Mouse (Mus musculus): Measurements from ENCODE around the gene Tnfsfm13. TPM values are rescaled to one million over a fixed set of nuclear protein-coding genes. Genes with fewer than 3 reads are reported as not detected.

Tnfsfm13 gene
- polyA plus RNA-seq, 1 experiment = 3.0 TPM

GRCm38 (mm10) chr11:69692863-69693262 is 3.0 kb downstream of the Tnfsfm13 start:
- H3K4me1 ChIP-seq (ENCODE audit: control insufficient read depth, insufficient read depth, low read length) = no peaks in the 10 kb centered on the region
- no peak overlapping the region for H3K27ac ChIP-seq (ENCODE audit: insufficient read depth, low read length)
- no peak for TF ChIP-seq CTCF (IDR thresholded peaks at IDR 0.05; ENCODE audit: borderline replicate concordance, insufficient read depth, low read length)
- no peak for TF ChIP-seq POLR2A (IDR thresholded peaks at IDR 0.05; ENCODE audit: low read depth, low read length)
- no peak overlapping the region for H3K4me3 ChIP-seq (ENCODE audit: insufficient read depth, low read length)

GRCm38 (mm10) chr11:69692196-69692811 is 3.6 kb downstream of the Tnfsfm13 start:
- TF ChIP-seq CTCF (IDR thresholded peaks at IDR 0.05; ENCODE audit: borderline replicate concordance, insufficient read depth, low read length) (no peak), POLR2A (IDR thresholded peaks at IDR 0.05; ENCODE audit: low read depth, low read length) (no peak)

GRCm38 (mm10) chr11:69689891-69690290 is 6.0 kb downstream of the Tnfsfm13 start:
- Histone ChIP-seq H3K4me1 (ENCODE audit: control insufficient read depth, insufficient read depth, low read length) (peaks cover 3% of the 10 kb centered on the region; the same call in 1 of the 2 replicates), H3K4me3 (ENCODE audit: insufficient read depth, low read length) (no peak overlapping the region), H3K27ac (ENCODE audit: insufficient read depth, low read length) (no peak overlapping the region)
- no peak for TF ChIP-seq POLR2A (IDR thresholded peaks at IDR 0.05; ENCODE audit: low read depth, low read length)
- TF ChIP-seq CTCF (IDR thresholded peaks at IDR 0.05; ENCODE audit: borderline replicate concordance, insufficient read depth, low read length) = no peak

More at GRCm38 (mm10) chr11:69692196-69692811, 3.6 kb downstream of the Tnfsfm13 start:
- Histone ChIP-seq H3K4me3 (ENCODE audit: insufficient read depth, low read length) (no peak overlapping the region), H3K27ac (ENCODE audit: insufficient read depth, low read length) (no peak overlapping the region), H3K4me1 (ENCODE audit: control insufficient read depth, insufficient read depth, low read length) (no peaks in the 10 kb centered on the region)

DNA sequence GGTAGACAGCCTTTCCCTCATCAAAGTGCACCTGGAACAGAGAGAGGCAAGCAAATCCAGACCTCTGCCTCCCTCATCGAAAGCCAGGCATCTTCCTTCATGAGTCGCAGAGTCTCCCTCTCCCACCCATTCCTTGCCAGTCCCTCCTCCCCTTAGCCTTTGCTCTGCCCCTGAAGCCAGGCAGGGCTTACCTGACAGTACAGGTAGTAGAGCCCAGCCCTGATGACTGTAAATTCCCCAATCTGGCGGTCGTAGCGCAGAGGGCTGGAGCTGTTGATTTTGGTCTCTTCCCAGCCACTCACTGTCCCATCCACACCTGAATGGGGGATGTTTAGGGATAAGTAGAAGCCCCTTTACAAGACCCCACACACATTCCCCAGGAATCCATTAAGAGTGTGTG is 8.8 kb downstream of the Tnfsfm13 start:
- TF ChIP-seq CTCF (IDR thresholded peaks at IDR 0.05; ENCODE audit: borderline replicate concordance, insufficient read depth, low read length) (no peak), POLR2A (IDR thresholded peaks at IDR 0.05; ENCODE audit: low read depth, low read length) (no peak)
- Histone ChIP-seq H3K4me3 (ENCODE audit: insufficient read depth, low read length) (no peak overlapping the region), H3K27ac (ENCODE audit: insufficient read depth, low read length) (no peak overlapping the region), H3K4me1 (ENCODE audit: control insufficient read depth, insufficient read depth, low read length) (peaks cover 10% of the 10 kb centered on the region)

DNA sequence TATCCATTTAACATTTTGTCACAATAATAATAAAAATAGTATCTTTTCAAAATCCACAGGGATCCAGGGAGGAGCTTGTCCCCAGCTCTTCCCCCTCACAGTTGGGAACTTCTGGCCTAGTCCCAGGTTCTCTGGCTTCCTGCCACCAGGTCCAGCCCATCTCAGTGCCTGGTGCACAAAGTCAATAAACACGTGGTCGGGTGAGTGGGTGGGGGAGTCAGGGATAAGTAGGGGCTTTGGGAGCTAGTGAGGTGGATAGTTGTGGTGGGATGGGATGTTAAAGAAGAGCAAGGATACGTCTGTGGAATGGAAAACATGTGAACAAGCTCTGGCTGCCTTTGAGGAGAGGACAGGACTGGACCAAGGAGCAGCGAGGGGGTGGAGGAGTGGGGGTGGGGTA is 9.5 kb downstream of the Tnfsfm13 start:
- Histone ChIP-seq H3K27ac (ENCODE audit: insufficient read depth, low read length) (no peak overlapping the region), H3K4me1 (ENCODE audit: control insufficient read depth, insufficient read depth, low read length) (peaks cover 10% of the 10 kb centered on the region), H3K4me3 (ENCODE audit: insufficient read depth, low read length) (no peak overlapping the region)
- TF ChIP-seq POLR2A (IDR thresholded peaks at IDR 0.05; ENCODE audit: low read depth, low read length) (no peak), CTCF (IDR thresholded peaks at IDR 0.05; ENCODE audit: borderline replicate concordance, insufficient read depth, low read length) (no peak)

DNA sequence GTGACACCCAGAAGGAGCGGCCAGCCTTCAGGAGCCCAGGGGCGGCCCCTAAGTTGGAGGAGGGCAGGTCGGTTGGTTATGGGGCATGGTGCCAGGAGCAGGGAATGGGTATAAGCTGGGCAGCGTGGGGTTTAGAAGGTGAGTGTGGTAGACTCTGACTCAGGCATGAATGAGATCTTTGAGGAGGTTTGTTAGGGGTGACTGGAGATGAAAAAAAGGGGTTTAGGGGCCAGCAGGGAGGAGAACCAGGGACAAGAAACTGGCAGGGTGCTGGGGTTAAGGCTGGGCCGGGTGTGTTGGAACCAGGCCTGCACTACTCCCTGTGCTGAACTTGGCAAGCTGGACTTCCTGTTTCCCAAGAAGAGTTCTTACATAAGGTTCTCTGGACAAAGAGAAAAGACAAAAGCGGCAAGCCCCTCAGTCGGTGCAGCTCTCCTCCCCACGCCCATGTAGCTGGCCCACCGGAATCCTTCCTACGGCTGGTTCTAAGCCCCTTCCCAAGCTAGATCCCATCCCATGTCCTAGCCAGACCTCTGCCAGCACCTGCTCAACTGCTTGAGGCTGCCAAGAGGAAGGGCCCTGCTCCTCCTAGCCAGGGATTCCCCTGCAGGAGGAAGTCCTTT is 10.3 kb downstream of the Tnfsfm13 start, which contains the start of gene Tnfsf13:
TSS of gene Tnfsf13 (minus strand) at position 259 of the 623 bp plus-strand sequence.
- Histone ChIP-seq H3K27ac (ENCODE audit: insufficient read depth, low read length) (peak within 1 kb of the TSS; percentile 2; the same call in 1 of the 2 replicates), H3K4me1 (ENCODE audit: control insufficient read depth, insufficient read depth, low read length) (peaks cover 10% of the 10 kb centered on the region), H3K4me3 (ENCODE audit: insufficient read depth, low read length) (no peak within 1 kb of the TSS)
- TF ChIP-seq POLR2A (IDR thresholded peaks at IDR 0.05; ENCODE audit: low read depth, low read length) (no peak), CTCF (IDR thresholded peaks at IDR 0.05; ENCODE audit: borderline replicate concordance, insufficient read depth, low read length) (no peak)

GRCm38 (mm10) chr11:69684936-69685335 is 11.0 kb downstream of the Tnfsfm13 start:
- no peak for TF ChIP-seq CTCF (IDR thresholded peaks at IDR 0.05; ENCODE audit: borderline replicate concordance, insufficient read depth, low read length)
- Histone ChIP-seq H3K27ac (ENCODE audit: insufficient read depth, low read length) (no peak overlapping the region), H3K4me1 (ENCODE audit: control insufficient read depth, insufficient read depth, low read length) (peaks cover 10% of the 10 kb centered on the region), H3K4me3 (ENCODE audit: insufficient read depth, low read length) (no peak overlapping the region)

DNA sequence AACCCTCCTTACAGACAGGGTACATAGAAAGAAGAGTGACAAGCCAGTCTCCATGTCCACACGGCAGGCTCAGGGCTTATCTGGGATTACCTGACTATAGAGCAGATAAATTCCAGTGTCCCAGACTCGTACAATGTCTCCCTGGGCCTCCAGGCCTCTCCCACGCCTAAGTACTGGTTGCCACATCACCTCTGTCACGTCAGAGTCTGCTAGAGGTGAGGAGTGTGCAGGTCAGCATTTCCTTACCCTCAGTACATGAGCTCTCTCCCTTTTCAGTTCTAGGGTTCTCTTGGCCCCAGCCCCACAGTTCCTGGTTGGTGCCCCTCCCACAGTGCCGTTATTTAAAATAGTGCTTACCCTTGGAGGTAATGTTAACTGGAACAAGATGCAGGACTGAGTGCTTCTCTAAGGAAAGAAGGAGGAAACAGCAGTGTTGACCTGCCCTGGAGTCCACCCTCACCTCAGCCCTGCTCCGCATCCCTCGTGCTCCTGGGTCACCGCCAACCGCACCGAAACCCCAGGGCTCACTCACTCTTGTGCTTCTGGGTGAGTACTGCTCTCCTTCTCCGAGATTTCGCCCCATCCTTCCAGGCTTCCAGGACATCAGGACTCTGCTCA is 11.7 kb downstream of the Tnfsfm13 start:
- TF ChIP-seq CTCF (IDR thresholded peaks at IDR 0.05; ENCODE audit: borderline replicate concordance, insufficient read depth, low read length) (no peak), POLR2A (IDR thresholded peaks at IDR 0.05; ENCODE audit: low read depth, low read length) (no peak)
- H3K27ac ChIP-seq (ENCODE audit: insufficient read depth, low read length) = no peak overlapping the region
- peaks cover 10% of the 10 kb centered on the region for H3K4me1 ChIP-seq (ENCODE audit: control insufficient read depth, insufficient read depth, low read length)
- H3K4me3 ChIP-seq (ENCODE audit: insufficient read depth, low read length) = no peak overlapping the region

GRCm38 (mm10) chr11:69683576-69683975 is 12.3 kb downstream of the Tnfsfm13 start:
- H3K27ac ChIP-seq (ENCODE audit: insufficient read depth, low read length) = peak overlapping the region; percentile 95
- no peak for TF ChIP-seq CTCF (IDR thresholded peaks at IDR 0.05; ENCODE audit: borderline replicate concordance, insufficient read depth, low read length)
- no peak for TF ChIP-seq POLR2A (IDR thresholded peaks at IDR 0.05; ENCODE audit: low read depth, low read length)

More at GRCm38 (mm10) chr11:69683576-69683975, 12.3 kb downstream of the Tnfsfm13 start:
- no peak overlapping the region for H3K4me3 ChIP-seq (ENCODE audit: insufficient read depth, low read length)
- peaks cover 10% of the 10 kb centered on the region for H3K4me1 ChIP-seq (ENCODE audit: control insufficient read depth, insufficient read depth, low read length)
